Mouse (Mus musculus): Measurements from ENCODE around the gene Ces3a. TPM values are rescaled to one million over a fixed set of nuclear protein-coding genes. Genes with fewer than 3 reads are reported as not detected.
"Not testable (repeated sequence)": the region's sequence is repeated elsewhere in the genome, so short reads cannot be mapped to it uniquely, and the experiment has no call there.

Gene Ces3a
- polyA plus RNA-seq, 1 experiment from 2014 or later, result not detected

DNA sequence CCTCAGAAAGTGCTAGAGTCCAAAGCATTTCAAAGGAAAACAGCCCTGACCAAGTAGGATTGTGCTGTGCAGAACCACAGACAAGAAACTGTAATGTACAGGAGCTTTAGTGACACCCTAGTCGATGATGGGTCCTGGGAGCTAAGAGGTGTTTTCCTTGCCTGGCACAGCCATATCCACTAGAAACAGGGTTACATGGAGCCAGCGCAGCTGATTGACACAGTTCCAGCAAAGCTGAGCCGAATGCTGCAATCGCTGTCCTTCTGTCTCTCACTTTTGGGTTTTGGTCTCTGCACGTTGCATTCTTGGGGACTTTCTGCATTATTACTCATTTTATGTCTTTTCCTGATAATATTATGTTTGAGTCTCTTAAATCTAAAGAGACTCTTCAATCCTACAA, 30.2 kb downstream of the Ces3a start:
- H3K4me2 ChIP-seq (replicated peaks; ENCODE audit: low read depth, low read length), result no peak overlapping the region
- H3K36me3 ChIP-seq (ENCODE audit: control insufficient read depth, insufficient read depth, low read length), result no peaks in the 10 kb centered on the region
- no peak overlapping the region for H3K4me3 ChIP-seq (ENCODE audit: low read depth, low read length)
- no peaks in the 10 kb centered on the region for H3K4me1 ChIP-seq (ENCODE audit: control insufficient read depth, insufficient read depth, low read length)
- H3K9ac ChIP-seq (replicated peaks; ENCODE audit: low read depth, low read length), result no peak overlapping the region
- H3K27me3 ChIP-seq (ENCODE audit: control insufficient read depth, insufficient read depth, low read length), result no peaks in the 10 kb centered on the region
- ATAC-seq (ENCODE audit: insufficient number of reproducible peaks, insufficient read depth, low FRiP score, low read depth), result no peak
- no peaks in the 10 kb centered on the region for H3K9me3 ChIP-seq (ENCODE audit: control insufficient read depth, low read depth, low read length)
- WGBS, result 76% methylated on average over 5 of the region's 5 CpGs
- no peak overlapping the region for H3K27ac ChIP-seq (ENCODE audit: low read length)

DNA sequence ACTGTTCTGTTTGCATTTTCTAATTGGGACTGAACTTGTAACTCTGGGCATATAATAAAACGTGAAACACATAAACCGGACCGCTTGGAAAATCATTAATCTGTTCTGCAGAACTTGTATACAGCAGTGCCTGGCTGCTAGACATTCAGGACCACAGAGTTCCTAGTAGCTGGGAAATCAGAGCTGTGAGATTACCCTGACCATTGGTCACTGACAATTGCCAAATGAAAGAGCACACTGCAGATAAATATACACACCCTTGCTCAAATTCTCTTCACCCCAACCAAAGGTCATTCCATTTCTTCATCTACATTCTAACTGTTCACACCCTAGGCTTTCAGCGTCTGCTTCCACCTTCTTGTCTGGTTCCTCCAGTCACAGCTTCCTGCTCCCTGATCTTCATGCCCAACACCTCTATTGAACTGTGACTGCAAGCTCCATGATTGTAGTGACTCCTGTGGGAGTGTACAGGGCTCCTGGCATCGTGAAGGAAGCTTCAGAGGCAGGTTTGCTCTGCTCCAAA, 32.5 kb downstream of the Ces3a start:
- no peak overlapping the region for H3K4me3 ChIP-seq (ENCODE audit: low read depth, low read length)

DNA sequence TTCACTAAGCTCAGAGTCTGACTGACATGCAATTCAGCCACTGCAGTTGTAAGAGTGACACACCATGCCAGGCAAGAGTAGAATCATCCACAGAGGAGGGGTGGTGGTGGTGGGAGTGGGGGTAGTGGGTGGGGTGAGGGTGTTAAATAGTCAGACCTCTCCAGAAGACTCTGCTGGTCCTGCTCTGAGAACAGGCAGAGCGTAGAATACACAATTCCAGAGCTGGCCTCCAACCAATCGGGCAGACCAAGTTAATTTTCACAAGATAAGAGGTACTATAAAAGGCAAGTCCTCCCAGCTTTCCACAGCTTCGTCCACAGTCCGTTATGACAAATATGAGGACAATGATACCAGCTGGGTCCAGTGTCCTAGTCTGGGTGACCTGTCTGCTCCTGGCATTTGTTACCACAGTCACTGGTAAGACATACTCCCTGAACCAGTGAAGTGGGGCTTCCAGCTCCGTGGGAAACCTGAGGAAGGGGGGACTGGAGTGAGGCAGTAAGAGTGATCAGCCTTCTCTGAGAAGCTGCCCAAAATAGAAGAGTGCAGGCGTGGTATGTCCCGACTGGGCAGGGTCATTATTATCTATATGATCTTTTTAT, 35.1 kb downstream of the Ces3a start, which contains the start of gene Ces3b:
Ces3b (plus strand) TSS at position 305 of the 602 bp plus-strand sequence.
- no peak within 1 kb of the TSS for H3K9ac ChIP-seq (replicated peaks; ENCODE audit: low read depth, low read length)
- 63% methylated on average over 7 of the region's 7 CpGs for WGBS
- no peaks in the 10 kb centered on the region for H3K36me3 ChIP-seq (ENCODE audit: control insufficient read depth, insufficient read depth, low read length)
- H3K4me3 ChIP-seq (ENCODE audit: low read depth, low read length), result no peak within 1 kb of the TSS
- no peaks in the 10 kb centered on the region for H3K4me1 ChIP-seq (ENCODE audit: control insufficient read depth, insufficient read depth, low read length)
- no peaks in the 10 kb centered on the region for H3K27me3 ChIP-seq (ENCODE audit: control insufficient read depth, insufficient read depth, low read length)
- no peak for ATAC-seq (ENCODE audit: insufficient number of reproducible peaks, insufficient read depth, low FRiP score, low read depth)
- no peaks in the 10 kb centered on the region for H3K9me3 ChIP-seq (ENCODE audit: control insufficient read depth, low read depth, low read length)
- no peak within 1 kb of the TSS for H3K4me2 ChIP-seq (replicated peaks; ENCODE audit: low read depth, low read length)
- H3K27ac ChIP-seq (ENCODE audit: low read length), result no peak within 1 kb of the TSS

More for the DNA sequence above, 32.5 kb downstream of the Ces3a start:
- no peak for ATAC-seq (ENCODE audit: insufficient number of reproducible peaks, insufficient read depth, low FRiP score, low read depth)
- H3K27me3 ChIP-seq (ENCODE audit: control insufficient read depth, insufficient read depth, low read length), result no peaks in the 10 kb centered on the region
- H3K4me1 ChIP-seq (ENCODE audit: control insufficient read depth, insufficient read depth, low read length), result no peaks in the 10 kb centered on the region
- no peaks in the 10 kb centered on the region for H3K9me3 ChIP-seq (ENCODE audit: control insufficient read depth, low read depth, low read length)
- WGBS, result 61% methylated on average over 5 of the region's 5 CpGs
- H3K9ac ChIP-seq (replicated peaks; ENCODE audit: low read depth, low read length), result no peak overlapping the region
- no peak overlapping the region for H3K4me2 ChIP-seq (replicated peaks; ENCODE audit: low read depth, low read length)
- no peaks in the 10 kb centered on the region for H3K36me3 ChIP-seq (ENCODE audit: control insufficient read depth, insufficient read depth, low read length)
- H3K27ac ChIP-seq (ENCODE audit: low read length), result no peak overlapping the region

DNA sequence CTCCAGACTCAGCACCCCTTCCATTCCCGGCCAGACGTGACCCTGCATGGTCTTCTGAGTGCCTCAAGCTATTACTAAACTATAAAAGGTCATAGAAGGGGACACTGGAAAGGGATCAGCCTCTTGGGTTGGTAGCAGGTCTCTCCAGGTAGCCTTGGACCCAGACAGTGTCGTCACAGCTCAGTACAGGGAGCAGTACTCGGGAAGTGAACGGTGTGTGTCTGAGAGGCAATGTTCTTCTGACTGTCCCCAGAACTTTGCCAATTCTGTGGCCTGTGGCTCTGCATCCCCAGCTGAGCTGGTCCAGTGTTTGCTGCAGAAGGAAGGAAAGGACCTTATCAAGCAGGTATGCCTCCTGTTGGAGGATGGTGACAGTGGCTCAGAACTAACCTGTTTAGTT, 39.8 kb downstream of the Ces3a start:
- not testable (repeated sequence) for H3K9me3 ChIP-seq (ENCODE audit: control insufficient read depth, low read depth, low read length); H3K4me3 ChIP-seq (ENCODE audit: low read depth, low read length); H3K4me1 ChIP-seq (ENCODE audit: control insufficient read depth, insufficient read depth, low read length); ATAC-seq (ENCODE audit: insufficient number of reproducible peaks, insufficient read depth, low FRiP score, low read depth); H3K9ac ChIP-seq (replicated peaks; ENCODE audit: low read depth, low read length); H3K4me2 ChIP-seq (replicated peaks; ENCODE audit: low read depth, low read length); H3K27ac ChIP-seq (ENCODE audit: low read length); H3K36me3 ChIP-seq (ENCODE audit: control insufficient read depth, insufficient read depth, low read length); H3K27me3 ChIP-seq (ENCODE audit: control insufficient read depth, insufficient read depth, low read length)
- WGBS, result 81% methylated on average over 5 of the region's 5 CpGs

DNA sequence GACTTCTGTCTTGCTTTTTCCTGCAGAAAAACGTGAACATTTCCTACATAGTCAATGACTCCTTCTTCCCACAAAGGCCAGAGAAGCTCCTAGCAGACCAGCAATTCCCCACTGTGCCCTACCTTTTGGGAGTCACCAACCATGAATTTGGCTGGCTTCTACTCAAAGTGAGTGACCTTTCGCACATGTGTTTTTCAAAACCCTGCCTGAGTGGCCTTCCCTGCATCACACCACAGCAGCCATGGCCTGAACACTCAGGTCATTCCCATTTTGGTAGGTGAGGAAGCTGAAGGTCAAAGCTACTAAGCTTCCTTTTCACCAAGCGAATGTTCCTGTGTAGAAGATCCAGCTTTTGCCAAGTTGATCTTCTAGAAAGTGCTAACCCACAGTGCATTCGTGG, 40.2 kb downstream of the Ces3a start:
- Histone ChIP-seq H3K4me2 (replicated peaks; ENCODE audit: low read depth, low read length) (no peak overlapping the region), H3K27ac (ENCODE audit: low read length) (no peak overlapping the region), H3K9ac (replicated peaks; ENCODE audit: low read depth, low read length) (no peak overlapping the region), H3K4me3 (ENCODE audit: low read depth, low read length) (no peak overlapping the region), H3K9me3 (ENCODE audit: control insufficient read depth, low read depth, low read length) (no peaks in the 10 kb centered on the region), H3K4me1 (ENCODE audit: control insufficient read depth, insufficient read depth, low read length) (no peaks in the 10 kb centered on the region), H3K27me3 (ENCODE audit: control insufficient read depth, insufficient read depth, low read length) (no peaks in the 10 kb centered on the region), H3K36me3 (ENCODE audit: control insufficient read depth, insufficient read depth, low read length) (no peaks in the 10 kb centered on the region)
- no peak for ATAC-seq (ENCODE audit: insufficient number of reproducible peaks, insufficient read depth, low FRiP score, low read depth)
- WGBS, result 67% methylated on average over 4 of the region's 4 CpGs

DNA sequence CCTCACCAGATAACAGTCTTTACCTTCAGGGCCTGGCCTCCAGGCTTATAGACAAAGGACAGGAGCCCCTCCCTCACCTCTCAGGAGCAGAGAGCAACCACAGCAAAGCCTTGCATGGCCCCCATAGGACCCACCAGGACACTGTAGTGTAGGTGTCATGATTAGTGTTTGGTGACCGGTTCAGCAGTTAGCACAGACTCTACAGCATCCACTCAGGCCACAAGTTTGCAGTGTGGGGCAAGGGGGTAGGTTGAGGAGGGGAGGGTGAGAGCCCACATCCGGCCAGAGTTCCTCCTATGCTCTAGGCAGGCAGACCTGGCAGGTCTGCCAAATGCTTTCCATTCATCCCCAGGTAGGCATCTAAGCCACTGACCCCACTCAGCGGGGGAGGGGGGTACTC, 45.6 kb downstream of the Ces3a start:
- no peak overlapping the region for H3K27ac ChIP-seq (ENCODE audit: low read length)
- no peaks in the 10 kb centered on the region for H3K36me3 ChIP-seq (ENCODE audit: control insufficient read depth, insufficient read depth, low read length)
- peak; percentile 10; the same call in 1 of the 2 replicates for ATAC-seq (ENCODE audit: insufficient number of reproducible peaks, insufficient read depth, low FRiP score, low read depth)

DNA sequence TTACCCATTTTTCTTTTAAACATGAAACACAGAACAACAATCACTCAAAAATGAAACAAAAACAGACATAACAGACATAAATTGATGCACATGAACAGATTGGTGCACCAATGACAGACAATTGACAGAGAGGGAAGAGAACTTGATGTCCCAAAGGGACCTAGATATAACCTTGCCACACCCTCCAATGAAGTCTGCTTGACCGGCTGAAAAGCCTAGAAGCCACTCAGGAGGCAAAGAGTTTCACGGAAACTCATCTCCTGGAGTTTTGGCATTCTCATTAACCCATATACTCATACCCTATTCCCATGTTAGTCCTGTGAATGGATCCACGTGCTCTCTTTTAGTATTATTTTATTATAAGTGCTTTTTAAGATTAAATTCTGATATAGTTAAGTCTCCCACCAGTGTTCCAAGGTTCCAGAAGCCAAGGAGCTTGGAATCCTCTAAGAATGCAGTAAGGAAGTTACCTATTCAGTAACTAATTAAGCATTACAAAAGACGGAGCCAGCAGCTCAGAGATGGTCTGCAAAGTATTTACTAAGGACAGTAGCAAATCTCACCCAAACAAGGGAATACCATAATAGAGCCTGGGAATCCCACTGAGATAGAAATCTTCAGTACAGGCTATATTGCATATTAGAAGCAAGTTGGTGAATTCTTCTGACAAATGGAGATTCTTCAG, 53.8 kb downstream of the Ces3a start:
- ATAC-seq (ENCODE audit: insufficient number of reproducible peaks, insufficient read depth, low FRiP score, low read depth); H3K27ac ChIP-seq (ENCODE audit: low read length); H3K36me3 ChIP-seq (ENCODE audit: control insufficient read depth, insufficient read depth, low read length); H3K4me1 ChIP-seq (ENCODE audit: control insufficient read depth, insufficient read depth, low read length); H3K4me2 ChIP-seq (replicated peaks; ENCODE audit: low read depth, low read length); H3K27me3 ChIP-seq (ENCODE audit: control insufficient read depth, insufficient read depth, low read length); H3K9ac ChIP-seq (replicated peaks; ENCODE audit: low read depth, low read length); H3K4me3 ChIP-seq (ENCODE audit: low read depth, low read length); H3K9me3 ChIP-seq (ENCODE audit: control insufficient read depth, low read depth, low read length): not testable (repeated sequence)
- WGBS, result 74% methylated on average over 4 of the region's 4 CpGs

More for the DNA sequence above, 45.6 kb downstream of the Ces3a start:
- 73% methylated on average over 3 of the region's 3 CpGs for WGBS
- no peaks in the 10 kb centered on the region for H3K27me3 ChIP-seq (ENCODE audit: control insufficient read depth, insufficient read depth, low read length)
- H3K9ac ChIP-seq (replicated peaks; ENCODE audit: low read depth, low read length), result no peak overlapping the region
- no peak overlapping the region for H3K4me3 ChIP-seq (ENCODE audit: low read depth, low read length)
- no peaks in the 10 kb centered on the region for H3K4me1 ChIP-seq (ENCODE audit: control insufficient read depth, insufficient read depth, low read length)
- H3K4me2 ChIP-seq (replicated peaks; ENCODE audit: low read depth, low read length), result no peak overlapping the region
- H3K9me3 ChIP-seq (ENCODE audit: control insufficient read depth, low read depth, low read length), result no peaks in the 10 kb centered on the region

DNA sequence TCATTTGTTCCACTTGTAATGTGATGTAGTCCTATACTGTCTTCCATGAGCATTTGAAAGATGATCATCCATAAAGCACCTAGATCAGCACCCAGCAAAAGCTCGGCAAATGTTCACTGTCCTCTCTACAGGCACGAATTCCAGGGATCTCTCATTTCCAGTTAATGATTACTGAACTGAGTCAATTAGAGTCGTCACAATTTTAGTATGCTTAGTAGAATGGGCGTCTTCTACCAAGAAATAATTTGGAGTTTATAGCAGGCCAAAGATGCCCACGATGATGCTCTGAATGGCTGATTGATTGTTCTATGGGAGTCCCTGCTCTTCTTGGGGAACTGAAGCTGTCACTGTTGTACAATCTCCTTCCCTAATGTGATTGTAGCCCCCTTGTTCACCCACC, 55.3 kb downstream of the Ces3a start:
- H3K9ac ChIP-seq (replicated peaks; ENCODE audit: low read depth, low read length); H3K4me3 ChIP-seq (ENCODE audit: low read depth, low read length); ATAC-seq (ENCODE audit: insufficient number of reproducible peaks, insufficient read depth, low FRiP score, low read depth); H3K27ac ChIP-seq (ENCODE audit: low read length); H3K9me3 ChIP-seq (ENCODE audit: control insufficient read depth, low read depth, low read length); H3K36me3 ChIP-seq (ENCODE audit: control insufficient read depth, insufficient read depth, low read length); H3K27me3 ChIP-seq (ENCODE audit: control insufficient read depth, insufficient read depth, low read length); H3K4me2 ChIP-seq (replicated peaks; ENCODE audit: low read depth, low read length); H3K4me1 ChIP-seq (ENCODE audit: control insufficient read depth, insufficient read depth, low read length): not testable (repeated sequence)
- whole genome bisulfite sequencing, result 72% methylated on average over 5 of the region's 5 CpGs

Measured in stomach, embryonic 14.5 days (tissue).